Comparison of ENCODE assay signal across 20 mouse cellular contexts in the genomic region with DNA sequence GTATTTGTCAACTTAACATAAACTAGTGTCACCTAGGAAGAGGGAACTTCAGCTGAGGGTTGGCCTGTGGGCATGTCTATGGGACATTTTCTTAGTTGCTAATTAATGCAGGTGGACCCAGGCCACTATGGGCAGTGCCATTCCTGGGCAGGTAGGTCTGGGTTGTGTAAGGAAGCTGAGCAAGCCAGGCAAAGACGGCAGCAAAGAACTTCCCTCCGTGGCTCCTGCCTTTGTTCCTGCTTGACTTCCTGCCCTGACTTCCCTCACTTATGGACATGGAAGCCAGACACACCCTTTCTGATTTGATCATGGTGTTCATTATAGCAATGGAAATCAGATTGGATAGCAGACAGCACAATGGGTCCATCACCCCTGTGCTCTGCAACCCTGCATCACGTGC. TPM values are rescaled to one million over a fixed set of nuclear protein-coding genes. Genes with fewer than 3 reads are reported as not detected.
"Had no signal": no experiment of that assay in that cellular context is flagged by ENCODE, and none has a peak within 500 bp of the region (broad histone marks: within the 10 kb centered on the region; RNA-seq: fewer than 3 reads in every experiment).

No protein-coding gene starts in this region.

- H3K4me2 ChIP-seq: neural tube, embryonic 13.5 days; neural tube, embryonic 15.5 days; stomach, embryonic 15.5 days had no signal

- H3K4me3 ChIP-seq: neural tube, embryonic 13.5 days; neural tube, embryonic 15.5 days; stomach, embryonic 15.5 days had no signal

- H3K27ac ChIP-seq: neural tube, embryonic 13.5 days; neural tube, embryonic 15.5 days; stomach, embryonic 15.5 days; stomach, postnatal 0 days had no signal

- H3K4me1 ChIP-seq: stomach, embryonic 15.5 days had no signal

- H3K9ac ChIP-seq: neural tube, embryonic 13.5 days; neural tube, embryonic 15.5 days; stomach, embryonic 15.5 days had no signal

- H3K9me3 ChIP-seq: neural tube, embryonic 13.5 days; neural tube, embryonic 15.5 days; stomach, embryonic 15.5 days had no signal

- DNase-seq: retina, postnatal 1 day; right cerebral cortex, adult 18-20 months; right cerebral cortex, postnatal 14 days; right cerebral cortex, postnatal 25 days; right cerebral cortex, postnatal 4 days; spleen, adult 18-20 months; thymus, adult 18-20 months; thymus, adult 2 months; thymus, postnatal 14 days; thymus, postnatal 25 days; thymus, postnatal 36 days; thymus, postnatal 4 days had no signal

- H3K36me3 ChIP-seq: neural tube, embryonic 13.5 days; neural tube, embryonic 15.5 days; stomach, embryonic 15.5 days had no signal

- H3K27me3 ChIP-seq: neural tube, embryonic 13.5 days; neural tube, embryonic 15.5 days; stomach, embryonic 15.5 days had no signal

RNA-seq across cellular contexts. Expression of a gene that starts 49.7 kb away (rescaled TPM):
- polyA plus RNA-seq: small intestine, adult 2 months; spleen, adult 2 months; stomach, embryonic 14.5 days; stomach, embryonic 16.5 days; stomach, postnatal 0 days had no signal
